Mouse (Mus musculus) mouse trophoblast stem cell (cell line): ENCODE data around the gene Plcd1.

Experiments
- in situ Hi-C, 2 experiments: fragments of 300-500 bp; cut with MseI, MboI; formaldehyde crosslinking; loops; 2 replicates in 1 of 2; 3 replicates in 1 of 2; pipeline ENCODE4 v1.15.1; 2025

The Plcd1 gene

DNA sequence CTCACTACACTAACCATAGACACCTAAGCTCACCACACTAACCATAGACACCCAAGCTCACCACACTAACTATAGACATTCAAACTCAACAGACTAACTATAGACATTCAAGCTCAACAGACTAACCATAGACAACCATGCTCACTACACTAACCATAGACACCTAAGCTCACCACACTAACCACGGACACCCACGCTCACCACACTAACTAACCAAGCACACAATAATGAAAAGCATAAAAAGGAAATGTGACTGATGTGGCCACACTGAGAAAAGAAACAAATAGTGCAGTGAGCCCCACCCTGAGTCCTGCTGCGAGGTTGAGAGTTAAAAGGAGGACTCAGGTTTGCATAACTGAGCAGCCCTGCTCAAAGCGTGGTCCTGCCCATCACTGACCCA is 38.0 kb downstream of the Plcd1 start:
- in situ Hi-C loops, result no loop called here

DNA sequence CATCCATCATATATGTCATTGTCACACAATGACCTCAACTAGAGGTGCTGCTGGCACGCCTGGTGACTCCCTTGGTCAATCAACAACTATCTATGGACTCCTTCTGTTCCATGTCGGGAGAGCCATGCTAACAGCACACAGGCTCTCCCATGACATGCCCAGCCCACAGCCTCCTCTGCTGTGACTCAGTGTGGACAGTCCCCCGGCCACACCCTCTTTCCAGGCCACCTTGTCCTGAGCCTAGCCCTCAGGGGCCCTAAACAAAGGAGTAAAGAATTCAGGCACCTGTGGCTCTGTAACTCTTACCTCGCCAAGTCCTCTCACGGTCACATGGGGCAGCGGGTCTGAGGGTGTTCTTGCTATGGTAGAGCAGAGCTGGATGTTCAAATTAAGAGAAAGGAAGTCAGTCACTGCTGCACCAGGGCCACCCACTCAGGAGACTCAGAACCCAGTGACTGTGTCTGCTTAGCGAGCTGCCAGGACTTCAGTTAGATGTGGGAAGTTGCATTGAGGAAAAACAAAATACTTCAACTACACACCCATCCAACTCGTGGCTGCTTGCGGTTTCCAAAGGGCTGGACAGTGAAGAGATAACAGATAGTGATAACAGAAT is 39.2 kb downstream of the Plcd1 start:
- in situ Hi-C loops, result no loop called here

DNA sequence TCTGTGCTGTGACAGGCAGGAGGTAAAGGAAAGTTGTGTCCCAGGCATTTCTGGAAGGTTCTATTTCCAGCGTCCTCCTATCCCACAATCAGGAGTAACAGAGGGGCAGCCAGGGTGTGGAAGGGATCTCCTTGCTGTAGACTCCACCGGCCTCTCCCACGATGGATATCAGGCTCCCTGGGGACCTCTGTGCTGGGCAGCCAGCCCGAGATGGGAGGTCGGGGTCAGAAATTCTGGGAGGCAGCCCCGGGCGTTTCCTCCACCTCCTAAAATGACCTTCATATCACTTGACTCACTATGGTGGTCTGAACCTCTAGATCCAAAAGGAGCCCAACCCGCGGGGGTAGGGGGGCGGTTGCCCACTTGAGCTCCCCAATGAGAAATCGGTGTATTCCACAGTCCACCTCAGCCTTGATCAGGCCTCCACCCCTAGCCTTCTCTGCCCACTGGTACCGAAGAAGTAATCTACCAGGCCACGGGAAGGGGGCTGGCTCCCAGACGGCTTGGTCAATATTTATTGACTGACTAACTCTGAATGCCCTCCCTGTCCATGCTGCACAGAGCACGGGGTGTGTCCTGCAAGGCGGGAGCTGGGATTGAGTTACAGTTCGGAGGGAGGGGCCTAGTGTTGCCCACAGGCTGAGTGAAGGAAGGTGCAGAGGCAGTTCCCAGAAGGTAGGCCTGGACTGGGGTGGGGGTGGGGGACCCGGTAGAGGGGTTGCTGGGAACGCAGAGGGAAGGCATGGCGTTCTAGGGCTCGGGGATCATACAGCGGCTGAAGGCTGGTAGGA is 41.0 kb downstream of the Plcd1 start, which contains the start of gene Vill:
Vill (plus strand) TSS at position 625 of the 791 bp plus-strand sequence.
- in situ Hi-C loops, result no loop called here

DNA sequence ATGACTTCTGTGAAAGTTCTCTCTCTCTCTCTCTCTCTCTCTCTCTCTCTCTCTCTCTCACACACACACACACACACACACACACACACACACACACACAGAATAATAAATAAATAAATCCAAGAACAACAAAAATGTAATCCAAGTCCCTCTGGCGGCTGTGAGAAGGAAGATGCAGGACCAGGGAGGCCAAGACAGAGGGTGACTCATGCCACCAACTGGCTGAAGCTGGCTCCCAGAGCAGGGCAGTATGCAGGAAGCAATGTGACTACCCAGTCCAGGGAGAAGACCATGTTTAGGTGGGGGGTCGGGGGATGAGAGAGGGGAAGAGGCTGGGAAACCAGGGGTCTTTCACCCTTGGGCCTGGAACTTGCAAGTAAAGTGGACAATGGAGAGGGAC is 42.1 kb downstream of the Plcd1 start:
- in situ Hi-C loops, result no loop called here

DNA sequence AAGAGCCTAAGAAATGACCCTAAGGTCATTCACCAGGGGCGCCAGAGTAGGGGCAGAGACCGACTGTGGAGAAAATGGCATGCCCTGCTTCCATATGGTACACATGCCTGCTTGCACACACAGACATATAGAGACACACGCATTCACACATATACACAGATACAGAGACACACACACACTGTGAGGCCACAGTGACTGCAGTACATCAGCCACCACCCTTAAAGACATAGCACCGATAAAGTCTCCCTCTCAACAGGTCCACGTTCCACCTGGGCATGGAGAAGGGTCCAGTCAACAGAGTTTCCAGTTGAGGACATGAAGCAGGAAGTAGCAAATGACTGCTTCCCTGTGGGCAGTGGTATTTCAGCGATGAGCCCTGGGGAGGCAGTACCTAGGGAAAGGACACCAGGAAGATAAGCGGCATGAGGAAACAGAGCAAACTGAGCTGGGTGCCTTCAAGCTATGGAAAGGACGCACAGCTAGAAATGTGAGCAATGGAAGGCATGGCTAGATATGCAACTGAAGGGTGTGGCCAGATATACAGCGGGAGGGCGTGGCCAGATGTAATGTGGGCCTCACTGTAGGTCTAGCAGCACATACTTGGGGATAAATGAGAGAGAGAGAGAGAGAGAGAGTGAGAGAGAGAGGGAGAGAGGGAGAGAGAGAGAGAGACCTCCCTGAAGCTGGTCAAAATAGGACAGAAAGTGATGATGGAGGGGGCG is 45.0 kb downstream of the Plcd1 start:
- in situ Hi-C loops, result loop anchor here in 1 of 2 experiments (25.0 kb wide), 1 partner anchor 461 kb away; no protein-coding TSS in a partner anchor

DNA sequence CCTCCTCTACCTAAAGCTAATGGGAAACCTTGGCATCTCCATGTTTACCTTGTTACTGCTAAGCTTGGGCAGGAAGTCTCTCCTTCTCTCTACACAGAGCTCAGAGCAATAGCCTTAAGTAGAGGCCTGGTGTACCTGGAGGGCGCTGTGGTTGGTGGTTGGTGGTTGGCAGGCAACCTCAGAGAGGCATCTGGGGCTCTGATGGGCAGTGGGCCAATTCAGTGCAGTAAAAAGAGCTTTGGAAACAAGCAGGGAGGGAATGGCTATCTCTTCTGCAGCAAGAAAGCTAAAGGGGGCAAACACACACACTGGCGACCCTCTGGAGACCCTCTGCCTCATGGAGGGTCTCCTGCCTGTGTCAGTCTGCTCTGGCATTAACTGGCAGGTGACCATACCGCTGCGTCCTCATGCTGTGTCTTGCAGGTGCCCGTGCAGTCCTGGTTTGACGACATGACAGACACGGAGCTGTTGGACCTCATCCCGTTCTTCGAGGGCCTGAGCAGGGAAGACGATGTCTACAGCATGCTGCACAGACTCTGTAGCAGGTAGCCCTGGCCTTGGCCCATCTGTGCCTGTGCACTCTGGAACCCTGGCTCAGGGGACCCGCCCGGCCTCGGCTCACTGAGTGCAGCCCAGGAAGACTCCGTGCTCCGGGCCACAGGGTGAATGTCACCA is 53.1 kb downstream of the Plcd1 start:
- in situ Hi-C loops, result loop anchor here in 1 of 2 experiments (25.0 kb wide), 1 partner anchor 453 kb away; no protein-coding TSS in a partner anchor

DNA sequence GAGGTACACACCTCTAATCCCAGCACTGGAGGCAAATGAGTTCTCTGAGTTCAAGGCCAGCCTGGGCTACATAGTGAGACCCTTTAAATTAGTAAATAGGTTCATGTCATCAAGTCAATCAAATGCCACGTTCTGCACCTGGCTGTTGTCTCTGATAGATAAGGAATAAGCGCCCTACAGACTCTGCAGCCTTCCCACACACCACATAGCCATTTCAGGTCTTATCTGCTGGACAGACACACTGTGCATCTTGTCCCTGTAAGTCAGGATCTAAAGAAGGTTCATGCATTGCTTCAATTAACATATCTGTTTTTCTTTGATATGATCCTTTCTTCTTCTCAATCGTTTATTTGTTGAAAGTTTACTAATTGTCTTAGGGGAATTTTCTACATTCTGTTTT is 54.7 kb downstream of the Plcd1 start:
- in situ Hi-C loops, result loop anchor here in 1 of 2 experiments (25.0 kb wide), 1 partner anchor 451 kb away; no protein-coding TSS in a partner anchor

DNA sequence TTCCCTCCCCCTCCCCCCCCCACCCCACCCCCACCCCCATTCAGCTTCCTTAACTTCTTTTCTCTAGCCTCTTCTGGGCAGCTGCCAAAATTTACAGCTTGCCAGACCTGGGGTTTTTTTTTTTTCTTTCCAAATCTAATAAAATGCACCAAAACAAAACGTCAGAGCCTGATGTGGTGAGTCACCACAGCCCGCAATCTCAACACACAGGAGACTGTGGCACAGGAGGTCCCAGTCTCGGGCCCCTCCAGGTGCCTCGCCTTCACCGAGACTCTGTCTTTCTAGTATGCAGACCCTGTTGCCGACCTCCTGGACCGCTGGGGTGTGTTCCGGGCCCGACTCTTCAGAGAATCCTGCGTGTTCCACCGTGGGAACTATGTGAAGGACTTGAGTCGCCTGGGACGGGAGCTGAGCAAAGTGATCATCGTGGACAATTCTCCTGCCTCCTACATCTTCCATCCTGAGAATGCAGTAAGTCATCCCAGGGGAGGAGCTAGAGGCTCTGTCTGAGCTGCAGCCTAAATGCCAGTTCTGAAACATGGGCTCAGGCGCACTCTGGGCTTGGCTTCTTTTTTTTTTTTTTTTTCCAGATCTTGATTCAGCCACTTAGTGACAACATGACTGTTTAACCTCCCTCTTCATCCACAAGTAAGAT is 56.1 kb downstream of the Plcd1 start:
- in situ Hi-C loops, result loop anchor here in 1 of 2 experiments (25.0 kb wide), 1 partner anchor 450 kb away; no protein-coding TSS in a partner anchor

DNA sequence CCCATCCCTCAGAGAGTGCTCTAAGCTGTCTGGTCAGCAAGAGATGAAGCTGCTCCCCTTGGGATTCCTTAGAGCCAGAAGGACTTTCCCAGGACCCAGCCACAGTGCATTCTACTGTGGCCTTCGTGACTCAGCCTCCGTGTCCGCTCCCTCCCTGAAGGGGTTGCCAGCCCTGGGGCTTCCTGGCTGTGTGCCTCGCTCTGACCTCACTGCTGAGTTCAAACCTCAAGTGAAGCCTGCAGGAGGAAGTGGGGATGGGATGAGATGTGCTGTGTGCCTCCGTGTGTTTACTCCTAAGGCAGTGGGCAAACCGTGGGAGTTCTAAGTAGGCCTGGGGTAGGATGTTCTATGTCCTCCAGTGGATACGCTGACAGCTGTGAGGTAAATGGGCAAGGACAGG is 57.5 kb downstream of the Plcd1 start:
- in situ Hi-C loops, result loop anchor here in 1 of 2 experiments (25.0 kb wide), 1 partner anchor 449 kb away; no protein-coding TSS in a partner anchor

DNA sequence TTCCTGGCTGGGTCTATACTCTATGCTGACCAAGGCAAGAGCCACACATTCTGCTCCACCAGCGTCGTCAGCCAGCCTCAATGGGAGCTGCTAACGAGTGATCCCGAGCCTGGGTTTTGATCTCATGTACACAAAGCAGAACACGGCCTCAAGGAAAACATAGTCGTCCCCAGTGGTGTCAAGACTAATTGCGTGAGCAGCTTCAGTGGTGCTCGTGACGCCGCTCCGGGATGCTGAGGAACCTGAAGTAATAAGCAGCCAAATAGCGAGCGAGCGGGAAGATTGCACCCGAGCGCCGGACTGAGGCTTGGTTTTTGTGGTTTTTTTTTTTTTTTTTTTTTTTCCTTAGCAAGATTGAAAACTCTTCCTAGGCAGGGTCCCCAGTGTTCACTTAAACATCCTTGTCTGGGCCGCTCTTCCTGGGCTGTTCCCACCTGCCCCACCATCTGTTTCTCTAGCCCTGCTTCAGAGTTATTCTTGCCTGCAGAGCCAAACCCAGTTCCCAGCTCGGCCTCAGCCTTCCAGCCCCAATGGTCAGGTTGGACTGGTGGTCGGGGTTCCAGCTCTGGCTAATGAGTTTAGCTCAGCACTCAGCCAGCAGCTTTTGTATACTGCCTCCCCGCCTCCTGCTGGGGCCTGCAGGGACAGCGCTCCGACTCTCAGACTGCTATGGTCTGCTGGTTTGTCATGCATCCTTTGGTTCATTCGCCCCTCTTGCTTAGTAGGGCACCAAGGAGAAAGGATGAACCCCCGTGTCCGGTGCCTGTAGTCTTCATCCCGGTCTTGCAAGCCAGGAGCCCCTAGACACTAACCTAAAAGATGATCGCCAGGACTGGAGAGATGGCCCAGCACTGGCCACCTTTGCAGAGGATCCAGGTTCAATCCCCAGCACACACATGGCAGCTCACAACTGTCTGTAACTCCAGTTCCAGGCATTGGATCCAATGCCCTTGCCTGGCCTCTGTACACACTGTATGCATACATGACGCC is 58.3 kb downstream of the Plcd1 start:
- in situ Hi-C loops, result loop anchor here in 1 of 2 experiments (25.0 kb wide), 1 partner anchor 448 kb away; no protein-coding TSS in a partner anchor

DNA sequence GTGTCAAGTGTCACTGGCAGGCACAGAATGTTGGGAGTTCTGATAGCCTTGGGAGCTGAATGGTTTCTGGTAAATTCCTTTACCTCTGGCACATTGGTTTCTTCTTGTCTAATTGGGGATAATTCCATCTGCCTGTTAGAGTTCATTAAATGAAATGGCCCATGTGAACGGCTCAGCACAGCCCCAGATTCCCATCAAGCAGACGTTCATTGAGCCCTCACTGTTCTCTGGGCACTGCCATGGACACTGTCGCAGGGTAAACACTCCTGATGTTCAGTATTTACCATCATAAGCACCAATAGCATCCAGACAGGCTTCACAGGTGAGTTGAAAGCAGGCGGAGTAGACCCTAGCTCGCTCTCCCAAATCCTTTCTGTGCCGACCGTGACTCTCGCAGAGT is 59.2 kb downstream of the Plcd1 start:
- in situ Hi-C loops, result loop anchor here in 1 of 2 experiments (25.0 kb wide), 1 partner anchor 447 kb away; no protein-coding TSS in a partner anchor

DNA sequence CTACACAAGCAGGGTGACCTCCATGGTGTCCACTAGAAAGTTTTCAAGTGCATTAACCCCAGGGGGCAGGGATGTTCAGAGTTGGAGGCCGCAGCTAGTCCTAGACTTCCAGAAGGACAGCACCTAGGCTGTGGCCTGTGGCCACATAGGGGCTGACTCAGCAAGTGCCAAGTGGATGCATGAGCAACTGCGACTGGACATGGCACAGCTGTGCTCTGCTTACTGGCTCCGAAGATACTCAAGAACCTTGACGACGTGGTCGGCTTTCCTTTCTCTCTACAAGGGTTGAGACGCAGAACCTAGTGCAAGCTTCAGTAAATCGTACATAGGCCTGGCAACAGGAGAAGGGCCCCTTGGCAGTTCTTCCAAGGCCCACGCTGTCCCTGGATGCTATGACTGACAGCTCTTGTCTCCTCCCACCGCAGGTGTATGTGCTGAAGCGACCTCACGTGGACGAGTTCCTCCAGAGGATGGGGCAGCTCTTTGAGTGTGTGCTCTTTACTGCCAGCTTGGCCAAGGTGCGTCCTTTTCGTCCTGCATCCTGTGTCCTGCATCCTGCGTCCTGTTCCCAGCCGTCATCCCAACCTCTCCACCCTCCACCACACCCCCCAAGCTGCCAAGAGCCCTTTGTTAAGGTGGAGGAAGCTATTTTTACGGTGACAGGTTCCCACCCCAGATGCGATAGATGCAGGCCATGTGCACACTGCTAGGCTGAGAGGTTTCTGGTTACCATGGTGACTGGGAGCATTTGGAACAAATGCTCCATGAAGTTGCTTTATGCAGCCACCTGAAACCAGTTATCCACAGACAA is 60.0 kb downstream of the Plcd1 start:
- in situ Hi-C loops, result loop anchor here in 1 of 2 experiments (25.0 kb wide), 1 partner anchor 446 kb away; no protein-coding TSS in a partner anchor

DNA sequence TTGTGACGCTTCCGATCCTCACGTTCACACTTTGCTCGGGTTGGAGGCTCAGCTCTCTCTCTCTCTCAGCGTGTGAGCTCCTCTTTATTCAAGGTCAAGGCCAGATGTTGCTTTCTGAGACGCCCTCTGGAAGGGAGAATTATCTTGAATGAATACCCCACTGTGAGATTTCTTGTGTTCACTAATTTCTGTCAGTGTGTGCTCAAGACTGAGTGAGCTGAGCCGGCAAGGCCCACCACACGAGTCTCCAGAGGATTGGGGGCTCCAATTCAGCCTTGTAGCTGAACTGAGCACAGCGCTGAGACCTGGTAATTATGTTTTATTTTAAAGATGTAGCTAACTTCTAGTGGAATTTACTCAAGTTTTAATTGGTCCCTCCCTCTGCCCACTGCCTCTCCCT is 60.8 kb downstream of the Plcd1 start:
- in situ Hi-C loops, result loop anchor here in 1 of 2 experiments (25.0 kb wide), 1 partner anchor 445 kb away; no protein-coding TSS in a partner anchor

DNA sequence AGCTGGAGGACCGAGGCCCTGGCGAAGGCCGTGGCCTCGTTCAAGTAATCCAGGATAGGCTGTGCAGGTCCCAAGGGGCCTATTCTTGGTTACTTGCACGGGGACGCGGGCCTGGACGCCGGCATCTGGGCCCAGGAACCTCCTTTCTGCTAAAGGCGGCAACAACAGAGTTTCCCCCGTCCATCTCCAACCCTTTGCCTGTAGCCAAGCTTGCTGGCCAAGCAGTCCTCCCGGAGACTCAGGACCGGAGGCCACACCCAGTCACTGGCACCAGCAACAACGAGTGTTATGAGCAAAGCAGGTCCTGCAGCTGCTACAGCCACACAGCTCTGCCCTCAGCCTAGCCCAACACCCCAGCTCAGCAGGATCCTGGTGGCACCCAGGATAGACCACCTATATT is 61.5 kb downstream of the Plcd1 start:
- in situ Hi-C loops, result loop anchor here in 1 of 2 experiments (25.0 kb wide), 1 partner anchor 444 kb away; no protein-coding TSS in a partner anchor

DNA sequence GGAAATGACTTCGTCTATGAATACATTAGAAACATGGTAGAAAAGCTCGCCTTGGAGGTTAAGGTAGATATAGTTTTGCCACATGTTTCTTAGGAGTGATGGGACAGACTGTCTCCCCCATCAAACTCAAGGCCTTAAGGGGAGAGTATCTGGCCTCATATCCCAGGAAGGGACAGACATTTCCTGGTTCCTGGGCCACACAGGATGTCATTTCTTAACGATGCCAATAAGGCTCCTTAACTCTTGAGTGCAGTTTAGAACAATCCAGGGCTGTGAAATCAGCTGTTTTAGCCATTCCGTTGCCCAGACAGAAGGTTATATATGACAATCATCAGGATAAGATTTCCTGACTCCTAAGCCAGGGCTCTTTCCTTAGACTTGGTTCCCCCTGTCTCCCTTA is 62.3 kb downstream of the Plcd1 start:
- in situ Hi-C loops, result loop anchor here in 1 of 2 experiments (25.0 kb wide), 1 partner anchor 444 kb away; no protein-coding TSS in a partner anchor

DNA sequence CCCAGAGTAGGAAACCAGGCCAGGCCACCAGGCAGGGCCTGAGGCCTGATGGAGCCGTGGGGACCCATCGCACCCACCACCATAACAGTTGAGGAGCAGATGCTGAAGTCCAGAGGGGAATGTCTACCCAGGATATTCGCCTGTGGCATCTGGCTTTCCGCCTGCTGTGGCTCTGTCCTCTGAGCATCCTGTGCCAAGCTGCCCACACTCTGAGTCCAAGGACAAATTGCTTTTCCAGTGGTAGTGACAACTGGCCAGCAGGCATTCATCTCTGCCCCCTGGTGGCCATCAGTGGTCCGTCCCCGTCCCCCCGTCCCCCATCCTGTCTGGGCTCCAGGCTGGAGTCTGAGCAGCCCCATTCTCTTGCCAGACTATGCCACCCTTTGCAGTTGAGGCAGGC is 63.7 kb downstream of the Plcd1 start:
- in situ Hi-C loops, result loop anchor here (5.0 to 25.0 kb wide), 3 partner anchors 107 to 442 kb away; no protein-coding TSS in a partner anchor

DNA sequence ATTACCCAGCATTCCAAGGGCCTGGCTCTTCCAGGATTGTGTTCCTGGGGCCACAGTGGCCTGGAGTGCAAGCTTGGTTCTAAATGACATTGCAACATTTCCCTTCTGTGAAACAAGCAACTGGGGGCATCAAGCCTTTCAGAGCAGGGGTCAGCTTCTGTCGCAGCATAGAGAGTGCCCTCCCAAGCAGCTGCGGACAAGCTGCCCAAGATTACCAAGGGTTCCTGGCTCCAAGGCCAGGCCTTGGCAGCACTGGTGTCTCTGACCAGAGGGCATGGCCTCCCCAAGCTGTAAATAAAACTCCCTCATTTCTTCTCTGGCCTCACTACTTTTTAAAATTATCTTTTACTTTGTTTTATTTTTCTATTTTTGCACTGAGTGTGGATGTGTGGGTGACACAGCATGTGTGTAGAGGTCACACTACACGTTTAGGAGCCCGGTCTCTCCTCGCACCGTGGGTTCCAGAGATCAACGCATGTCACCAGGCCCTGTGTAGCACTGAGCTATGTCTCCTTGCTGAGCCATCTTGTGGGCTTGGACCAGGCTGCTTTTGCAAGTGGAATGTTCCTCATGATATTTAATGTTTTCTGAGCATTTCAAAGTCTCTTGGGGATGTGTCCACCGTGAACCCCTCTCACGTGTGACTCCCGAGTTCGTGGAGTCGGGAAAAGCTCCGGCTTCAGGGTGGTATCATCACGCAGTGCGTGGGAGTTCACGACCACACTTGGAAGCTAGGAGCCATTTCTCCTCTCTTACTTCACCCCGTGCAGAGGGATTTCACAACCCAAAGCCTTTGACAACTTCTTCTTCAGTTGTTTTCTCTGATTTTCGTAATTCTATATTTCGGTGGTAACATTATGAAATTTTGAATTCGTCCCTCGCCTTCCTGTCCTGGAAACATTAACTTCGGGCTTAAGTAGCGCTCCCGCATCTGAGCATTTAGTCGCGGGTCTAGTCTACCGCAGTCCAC is 64.8 kb downstream of the Plcd1 start:
- in situ Hi-C loops, result loop anchor here (5.0 to 25.0 kb wide), 3 partner anchors 106 to 441 kb away; no protein-coding TSS in a partner anchor
